Mouse (Mus musculus): ENCODE measurements around the gene Rnaseh2a.
A peak's percentile ranks its signal among the peaks of the same experiment; 100 is the strongest.
"Not testable (repeated sequence)": the region's sequence is repeated elsewhere in the genome, so short reads cannot be mapped to it uniquely, and the experiment has no call there.

Gene Rnaseh2a

GRCm38 (mm10) chr8:84928456-84929306 lies 40.9 kb downstream of the Rnaseh2a start:
- peak; percentile 57 to 63 for DNase-seq

GRCm38 (mm10) chr8:84927513-84927912 lies 42.1 kb downstream of the Rnaseh2a start:
- DNase-seq, result no peak

GRCm38 (mm10) chr8:84925557-84925956 lies 44.0 kb downstream of the Rnaseh2a start:
- DNase-seq, result no peak

- peak; percentile 86 to 89 for DNase-seq
Measured at GRCm38 (mm10) chr8:84921596-84921995, 48.0 kb downstream of the Rnaseh2a start.

- no peak for DNase-seq
Measured at GRCm38 (mm10) chr8:84918646-84919045, 50.9 kb downstream of the Rnaseh2a start.

- no peak for DNase-seq
Measured at GRCm38 (mm10) chr8:84917781-84918180, 51.8 kb downstream of the Rnaseh2a start.

GRCm38 (mm10) chr8:84915269-84915668 lies 54.3 kb downstream of the Rnaseh2a start:
- peak; percentile 54 to 67 for DNase-seq

- peak in 1 of 2 experiments; percentile 44 for DNase-seq
Measured at GRCm38 (mm10) chr8:84913960-84914359, 55.6 kb downstream of the Rnaseh2a start.

GRCm38 (mm10) chr8:84913502-84913900 lies 56.1 kb downstream of the Rnaseh2a start:
- no peak for DNase-seq

GRCm38 (mm10) chr8:84912895-84913501 lies 56.6 kb downstream of the Rnaseh2a start:
- peak; percentile 87 to 89 for DNase-seq

- DNase-seq, result no peak
Measured at GRCm38 (mm10) chr8:84912391-84912790, 57.2 kb downstream of the Rnaseh2a start.

- no peak for DNase-seq
Measured at GRCm38 (mm10) chr8:84911854-84912253, 57.7 kb downstream of the Rnaseh2a start.

- DNase-seq, result no peak
Measured at GRCm38 (mm10) chr8:84910551-84910950, 59.0 kb downstream of the Rnaseh2a start.

- no peak for DNase-seq
Measured at GRCm38 (mm10) chr8:84909949-84910348, 59.6 kb downstream of the Rnaseh2a start.

GRCm38 (mm10) chr8:84909162-84909767 lies 60.3 kb downstream of the Rnaseh2a start:
- DNase-seq, result no peak

GRCm38 (mm10) chr8:84908421-84909161 lies 61.0 kb downstream of the Rnaseh2a start, which contains the start of gene Dnase2a:
Gene Dnase2a, plus strand, starts transcription at chr8:84908560.
- peak; percentile 99 for DNase-seq

- DNase-seq, result not testable (repeated sequence)
Measured at GRCm38 (mm10) chr8:84907979-84908378, 61.6 kb downstream of the Rnaseh2a start.

GRCm38 (mm10) chr8:84907493-84907892 lies 62.1 kb downstream of the Rnaseh2a start:
- no peak for DNase-seq

GRCm38 (mm10) chr8:84907037-84907436 lies 62.5 kb downstream of the Rnaseh2a start:
- DNase-seq, result no peak
